Mouse (Mus musculus): ENCODE data around the gene Arnt2.

- TF ChIP-seq MEF2A (IDR thresholded peaks at IDR 0.05; ENCODE audit: borderline replicate concordance, low read depth, low read length) (no peak), EP300 (IDR thresholded peaks at IDR 0.05; ENCODE audit: low read length) (no peak), RAD21 (IDR thresholded peaks at IDR 0.05; ENCODE audit: low read depth, low read length) (no peak), CTCF (conservative IDR thresholded peaks at IDR 0.05 in 1 of 2, IDR thresholded peaks at IDR 0.05 in 1 of 2; ENCODE audit: low read depth in 2 of 2, low read length in 2 of 2) (no peak)
These were observed 159.2 kb downstream of the Arnt2 start for GRCm38 (mm10) chr7:84250736-84251135.
